Comparison of ENCODE assay signal across 30 mouse cellular contexts in the genomic region with DNA sequence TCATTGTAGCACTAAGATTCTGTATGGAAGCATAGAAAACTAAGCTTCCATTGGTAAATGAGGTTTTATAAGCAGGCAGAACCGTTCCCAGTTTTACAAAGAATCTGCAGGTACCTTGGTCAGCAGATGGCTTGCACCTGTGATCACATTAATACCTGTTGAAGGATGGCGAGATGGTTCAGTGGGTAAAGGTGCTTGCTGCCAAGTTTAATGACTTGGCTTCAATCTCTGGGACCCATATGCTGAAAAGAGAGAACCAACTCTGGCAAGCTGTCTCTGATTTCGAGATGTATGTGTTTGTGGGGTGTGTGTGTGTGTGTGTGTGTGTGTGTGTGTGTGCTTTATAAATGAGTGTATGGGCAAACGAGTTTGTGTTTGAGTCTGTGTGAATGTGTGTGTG. TPM values are rescaled to one million over a fixed set of nuclear protein-coding genes. Genes with fewer than 3 reads are reported as not detected.
DNase-seq lines count a peak whose midpoint lies in the region; ATAC-seq and TF ChIP-seq lines count a peak whose summit lies in the region.
"Had no signal": no experiment of that assay in that cellular context is flagged by ENCODE, and none has a peak within 500 bp of the region (broad histone marks: within the 10 kb centered on the region; RNA-seq: fewer than 3 reads in every experiment).

No protein-coding gene starts in this region.

- H3K9ac ChIP-seq in hindbrain, embryonic 16.5 days (ENCODE audit: low read depth, low read length) = no peak overlapping the region
- no peak overlapping the region for H3K9ac ChIP-seq in hindbrain, embryonic 12.5 days
- H3K9ac ChIP-seq in midbrain, postnatal 0 days (replicated peaks; ENCODE audit: low read length, poor library complexity, severe bottlenecking) = no peak overlapping the region
- H3K9ac ChIP-seq: forebrain, embryonic 13.5 days; heart, embryonic 12.5 days; heart, embryonic 15.5 days; intestine, embryonic 15.5 days had no signal

- no peaks in the 10 kb centered on the region for H3K27me3 ChIP-seq in hindbrain, embryonic 16.5 days (replicated peaks; ENCODE audit: control insufficient read depth, insufficient read depth, low read length)
- H3K27me3 ChIP-seq in hindbrain, embryonic 12.5 days = no peaks in the 10 kb centered on the region
- H3K27me3 ChIP-seq in midbrain, postnatal 0 days (ENCODE audit: insufficient read depth, low read length) = no peaks in the 10 kb centered on the region
- no peaks in the 10 kb centered on the region for H3K27me3 ChIP-seq in midbrain, embryonic 10.5 days (ENCODE audit: low read depth, poor library complexity, severe bottlenecking)
- H3K27me3 ChIP-seq: CH12.LX; forebrain, embryonic 13.5 days; heart, embryonic 12.5 days; heart, embryonic 15.5 days; intestine, embryonic 15.5 days had no signal

- H3K27ac ChIP-seq in hindbrain, embryonic 16.5 days (ENCODE audit: low read depth, low read length) = no peak overlapping the region
- H3K27ac ChIP-seq in hindbrain, embryonic 12.5 days = no peak overlapping the region
- no peak overlapping the region for H3K27ac ChIP-seq in midbrain, postnatal 0 days (ENCODE audit: low read depth, low read length)
- H3K27ac ChIP-seq in midbrain, embryonic 10.5 days (replicated peaks) = no peak overlapping the region
- H3K27ac ChIP-seq: forebrain, embryonic 10.5 days; forebrain, embryonic 13.5 days; heart, embryonic 15.5 days; hindbrain, embryonic 10.5 days; intestine, embryonic 15.5 days had no signal

- DNase-seq in cerebellum, postnatal 14 days = peak; percentile 41 to 61
- no peak for DNase-seq in cerebellum, adult 11-12 months
- DNase-seq in midbrain, postnatal 0 days (ENCODE audit: low spot score) = peak; percentile 15
- DNase-seq in midbrain, embryonic 10.5 days (ENCODE audit: low spot score) = no peak
- DNase-seq: adrenal gland, adult 2 months; adrenal gland, postnatal 14 days; B cell, adult 2 months; cerebellum, adult 18-20 months; cerebellum, adult 9-10 months; gastrocnemius, postnatal 25 days; heart, adult 18-20 months; heart, postnatal 10 days; heart, postnatal 36 days; kidney, adult 11 months; kidney, adult 8-10 months had no signal

- TF ChIP-seq CTCF in midbrain, postnatal 0 days (IDR thresholded peaks at IDR 0.05) = no peak

- H3K4me2 ChIP-seq in hindbrain, embryonic 16.5 days (ENCODE audit: low read length) = no peak overlapping the region
- H3K4me2 ChIP-seq in hindbrain, embryonic 12.5 days (replicated peaks) = no peak overlapping the region
- H3K4me2 ChIP-seq in midbrain, postnatal 0 days (ENCODE audit: low read depth, low read length, poor library complexity, severe bottlenecking) = no peak overlapping the region
- H3K4me2 ChIP-seq: forebrain, embryonic 13.5 days; heart, embryonic 12.5 days; heart, embryonic 15.5 days; intestine, embryonic 15.5 days had no signal

- H3K9me3 ChIP-seq in hindbrain, embryonic 16.5 days (ENCODE audit: control insufficient read depth, low read length) = no peaks in the 10 kb centered on the region
- H3K9me3 ChIP-seq in hindbrain, embryonic 12.5 days (replicated peaks) = no peaks in the 10 kb centered on the region
- H3K9me3 ChIP-seq in midbrain, postnatal 0 days (ENCODE audit: low read length) = no peaks in the 10 kb centered on the region
- H3K9me3 ChIP-seq in midbrain, embryonic 10.5 days (replicated peaks) = no peaks in the 10 kb centered on the region
- H3K9me3 ChIP-seq: forebrain, embryonic 10.5 days; forebrain, embryonic 13.5 days; heart, embryonic 12.5 days; heart, embryonic 15.5 days; hindbrain, embryonic 10.5 days; intestine, embryonic 15.5 days had no signal

- 78% methylated on average over 4 of the region's 4 CpGs for WGBS in hindbrain, embryonic 16.5 days
- 79% methylated on average over 4 of the region's 4 CpGs for WGBS in hindbrain, embryonic 12.5 days
- 84% methylated on average over 4 of the region's 4 CpGs for WGBS in midbrain, postnatal 0 days
- WGBS in midbrain, embryonic 10.5 days = 85% methylated on average over 4 of the region's 4 CpGs

- no peaks in the 10 kb centered on the region for H3K36me3 ChIP-seq in hindbrain, embryonic 16.5 days (ENCODE audit: control insufficient read depth, insufficient read depth, low read length)
- no peaks in the 10 kb centered on the region for H3K36me3 ChIP-seq in hindbrain, embryonic 12.5 days
- no peaks in the 10 kb centered on the region for H3K36me3 ChIP-seq in midbrain, postnatal 0 days (ENCODE audit: insufficient read depth, low read length)
- H3K36me3 ChIP-seq in midbrain, embryonic 10.5 days = no peaks in the 10 kb centered on the region
- H3K36me3 ChIP-seq: forebrain, embryonic 10.5 days; G1E; heart, embryonic 12.5 days; heart, embryonic 15.5 days; hindbrain, embryonic 10.5 days; intestine, embryonic 15.5 days had no signal

- H3K4me1 ChIP-seq in hindbrain, embryonic 16.5 days (ENCODE audit: control insufficient read depth, insufficient read depth, low read depth, low read length) = no peaks in the 10 kb centered on the region
- no peaks in the 10 kb centered on the region for H3K4me1 ChIP-seq in hindbrain, embryonic 12.5 days
- H3K4me1 ChIP-seq in midbrain, postnatal 0 days (ENCODE audit: insufficient read depth, low read length) = no peaks in the 10 kb centered on the region
- no peaks in the 10 kb centered on the region for H3K4me1 ChIP-seq in midbrain, embryonic 10.5 days
- H3K4me1 ChIP-seq: forebrain, embryonic 10.5 days; forebrain, embryonic 13.5 days; heart, embryonic 12.5 days; heart, embryonic 15.5 days; hindbrain, embryonic 10.5 days; intestine, embryonic 15.5 days had no signal

- H3K4me3 ChIP-seq in hindbrain, embryonic 16.5 days (ENCODE audit: low read length) = no peak overlapping the region
- no peak overlapping the region for H3K4me3 ChIP-seq in hindbrain, embryonic 12.5 days
- no peak overlapping the region for H3K4me3 ChIP-seq in midbrain, postnatal 0 days (ENCODE audit: low read depth, low read length)
- no peak overlapping the region for H3K4me3 ChIP-seq in midbrain, embryonic 10.5 days
- H3K4me3 ChIP-seq: forebrain, embryonic 10.5 days; forebrain, embryonic 13.5 days; heart, embryonic 12.5 days; heart, embryonic 15.5 days; hindbrain, embryonic 10.5 days; intestine, embryonic 15.5 days had no signal

- 0 out of 2 replicates have a peak, but pooled peaks have one; percentile 20 for ATAC-seq in hindbrain, embryonic 16.5 days
- ATAC-seq in hindbrain, embryonic 12.5 days (ENCODE audit: low FRiP score) = no peak
- no peak for ATAC-seq in midbrain, postnatal 0 days (ENCODE audit: low FRiP score)
- ATAC-seq: forebrain, embryonic 13.5 days; intestine, embryonic 15.5 days had no signal

RNA-seq across cellular contexts. Expression of a gene that starts 27.3 kb away (rescaled TPM):
- not detected in 2 replicates for polyA plus RNA-seq in hindbrain, embryonic 16.5 days (2015; fragmentation: Nextera tagmentation; extraction: Ambion mirVana)
- not detected in 2 replicates for polyA plus RNA-seq in hindbrain, embryonic 12.5 days (2016; fragmentation: Nextera tagmentation; extraction: Ambion mirVana)
- 0.11 TPM in 1 of 2 replicates, not detected in the other for total RNA-seq in midbrain, postnatal 0 days (2014; rRNA removed)
- not detected in 2 replicates for polyA plus RNA-seq in midbrain, postnatal 0 days (2015; fragmentation: Nextera tagmentation; extraction: Ambion mirVana)
- polyA plus RNA-seq in midbrain, embryonic 10.5 days (2016; fragmentation: Nextera tagmentation; extraction: Ambion mirVana) = not detected in 2 replicates
- total RNA-seq: adrenal gland, adult 2 months; adrenal gland, postnatal 14 days; adrenal gland, postnatal 4 days; CH12.LX; G1E; gastrocnemius, adult 8-10 months; gastrocnemius, postnatal 25 days; heart, adult 18-20 months; heart, postnatal 10 days; heart, postnatal 36 days had no signal
- polyA plus RNA-seq: adrenal gland, adult 2 months; embryonic facial prominence, embryonic 11.5 days; embryonic facial prominence, embryonic 14.5 days; forebrain, embryonic 10.5 days; forebrain, embryonic 13.5 days; G1E; gonadal fat pad, adult 2 months; heart, embryonic 12.5 days; heart, embryonic 15.5 days; hindbrain, embryonic 10.5 days; intestine, embryonic 15.5 days had no signal

Comparison
In these comparisons a context has a peak if more than half of its experiments do, and no peak if none do; other contexts are left out.
1. DNase-seq: peak in cerebellum, postnatal 14 days (2 of 2) and midbrain, postnatal 0 days (single experiment); none in cerebellum, adult 11-12 months (single experiment) and midbrain, embryonic 10.5 days (single experiment).